Mouse (Mus musculus) liver, embryonic 14.5 days (tissue): ENCODE measurements around the gene Cttnbp2nl.

Experiments
- CTCF ChIP-seq: IDR thresholded peaks from 2 replicates; pipeline ENCODE4 v1.5.1; 2016; ENCODE audit warnings: antibody characterized with exemption, low read depth, control low read depth
- EP300 ChIP-seq: IDR thresholded peaks from 2 replicates; pipeline ENCODE4 v1.6.1; 2016; ENCODE audit warnings: antibody characterized with exemption, low read depth

DNA sequence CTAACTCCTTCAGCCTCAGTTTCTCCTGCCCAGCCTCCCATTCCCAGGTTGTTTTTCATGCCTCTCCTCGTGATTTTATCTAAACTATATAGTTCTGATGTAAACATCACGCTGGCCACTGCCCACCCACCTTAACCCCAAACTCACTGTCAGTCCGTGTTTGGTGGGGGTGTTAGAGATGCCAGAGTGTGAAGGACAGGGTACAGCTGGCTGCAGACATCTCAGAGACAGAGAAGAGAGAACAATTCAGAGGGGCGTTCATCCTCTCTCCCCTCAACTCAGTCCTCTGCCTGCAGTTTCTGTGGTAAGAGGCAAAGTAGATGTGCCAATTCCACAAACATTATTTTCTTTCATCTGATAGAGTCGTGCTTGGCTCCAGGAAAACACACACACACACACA lies 90.1 kb downstream of the Cttnbp2nl start:
- TF ChIP-seq CTCF, result no peak
- no peak for TF ChIP-seq EP300
